Mouse (Mus musculus): ENCODE data around the gene Mid2. TPM values are rescaled to one million over a fixed set of nuclear protein-coding genes. Genes with fewer than 3 reads are reported as not detected.

Mid2 gene
- total and polyA plus RNA-seq, 3 experiments, result 6.6 to 19.7 (median 15.3) TPM

GRCm38 (mm10) chrX:140813312-140814006, 149.1 kb downstream of the Mid2 start, which contains the start of gene Tex13b:
Tex13b (minus strand) TSS chrX:140813433.
- H3K4me1 ChIP-seq (ENCODE audit: control insufficient read depth, insufficient read depth, low read length), result no peaks in the 10 kb centered on the region
- H3K79me2 ChIP-seq (replicated peaks; ENCODE audit: control insufficient read depth, insufficient read depth, low read length), result no peaks in the 10 kb centered on the region
- no peak within 1 kb of the TSS for H3K4me3 ChIP-seq
- no peak within 1 kb of the TSS for H3K27ac ChIP-seq
- intact Hi-C loops (cut with DNase I), result no loop called here
- 90% methylated on average over 22 of the region's 22 CpGs for WGBS
- H3K36me3 ChIP-seq (ENCODE audit: control insufficient read depth, insufficient read depth, low read length), result no peaks in the 10 kb centered on the region
- no peaks in the 10 kb centered on the region for H3K27me3 ChIP-seq (ENCODE audit: control insufficient read depth, insufficient read depth, low read length)
- H3K9ac ChIP-seq (ENCODE audit: low read depth, low read length), result no peak within 1 kb of the TSS
- DNase-seq, result no peak
- no peak for TF ChIP-seq CTCF (IDR thresholded peaks at IDR 0.05)
- TF ChIP-seq EP300 (IDR thresholded peaks at IDR 0.05; ENCODE audit: insufficient read depth, low read depth, low read length), result no peak
- no peak for TF ChIP-seq POLR2A (IDR thresholded peaks at IDR 0.05; ENCODE audit: insufficient read depth, low read depth, low read length)

Other genes starting within 250 kb of the Mid2 start
- 10 to 100 TPM; 24.5 to 28.0 TPM for gene Prps1, start 208.0 kb upstream of the Mid2 start, total RNA-seq (2021)
- 14.9 and 23.4 TPM in 2 replicates for gene Prps1, start 208.0 kb upstream of the Mid2 start, polyA plus RNA-seq (2012; rRNA removed)
- gene Tsc22d3, start 63.9 kb upstream of the Mid2 start, total RNA-seq (2021), result 100 to 1,000 TPM; 140 to 205 TPM
- 108 and 133 TPM in 2 replicates for gene Tsc22d3, start 63.9 kb upstream of the Mid2 start, polyA plus RNA-seq (2012; rRNA removed)
- gene Tex13b, start 148.8 kb downstream of the Mid2 start, total RNA-seq (2021), result not detected
- gene Tex13b, start 148.8 kb downstream of the Mid2 start, polyA plus RNA-seq (2012; rRNA removed), result not detected in 2 replicates
- gene Vsig1, start 243.0 kb downstream of the Mid2 start, total RNA-seq (2021), result not detected
- gene Vsig1, start 243.0 kb downstream of the Mid2 start, polyA plus RNA-seq (2012; rRNA removed), result 0.04 TPM in 1 of 2 replicates, not detected in the other